Mouse (Mus musculus) liver, embryonic 14.5 days (tissue): ENCODE results near the gene Nanos3.

Source experiments
- CTCF ChIP-seq: IDR thresholded peaks from 2 replicates; pipeline ENCODE4 v1.5.1; 2016; ENCODE audit warnings: antibody characterized with exemption, low read depth, control low read depth
- EP300 ChIP-seq: IDR thresholded peaks from 2 replicates; pipeline ENCODE4 v1.6.1; 2016; ENCODE audit warnings: antibody characterized with exemption, low read depth

DNA sequence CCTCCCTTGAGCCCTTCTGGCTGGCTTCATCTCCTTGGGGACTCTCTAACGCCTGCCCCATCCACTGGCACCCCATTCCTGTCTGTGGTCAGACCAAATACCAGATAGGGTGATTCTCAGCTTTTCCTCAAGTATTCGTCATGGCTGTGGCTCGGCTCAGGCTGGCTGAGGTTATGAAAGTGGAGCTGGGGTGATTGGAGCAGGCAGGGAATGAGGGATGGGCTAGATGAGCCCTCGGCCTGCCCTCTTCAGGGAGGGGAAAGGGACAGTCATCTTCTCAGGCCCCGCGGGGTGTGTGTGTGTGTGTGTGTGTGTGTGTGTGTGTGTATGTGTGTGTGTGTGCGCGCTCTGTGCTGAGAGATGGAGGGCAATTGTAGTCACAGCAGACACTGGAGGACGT, 59.4 kb downstream of the Nanos3 start, which contains the start of gene Podnl1:
- TF ChIP-seq CTCF = no peak
- no peak for TF ChIP-seq EP300
